Mouse (Mus musculus): ENCODE results near the gene Sp110.
"Not testable (repeated sequence)": the region's sequence is repeated elsewhere in the genome, so short reads cannot be mapped to it uniquely, and the experiment has no call there.

DNA sequence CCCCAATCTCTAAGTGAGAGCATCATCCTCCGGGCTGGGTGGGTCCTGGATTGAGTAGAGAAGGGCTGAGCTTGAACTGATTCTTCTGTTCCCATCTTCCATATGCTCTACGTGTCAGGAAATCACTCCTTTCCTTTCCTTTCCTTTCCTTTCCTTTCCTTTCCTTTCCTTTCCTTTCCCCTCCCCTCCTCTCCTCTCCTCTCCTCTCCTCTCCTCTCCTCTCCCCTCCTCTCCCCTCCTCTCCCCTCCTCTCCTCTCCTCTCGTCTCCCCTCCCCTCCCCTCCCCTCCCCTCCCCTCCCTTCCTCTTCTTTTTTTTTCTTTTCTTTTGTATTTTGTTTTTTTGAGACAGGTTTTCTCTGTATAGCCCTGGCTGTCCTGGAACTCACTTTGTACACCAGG, 23.2 kb downstream of the Sp110 start, which contains the start of gene G530012D18Rik:
- not testable (repeated sequence) for TF ChIP-seq POLR2A (IDR thresholded peaks at IDR 0.05; ENCODE audit: borderline replicate concordance, extremely low read depth, insufficient read depth, insufficient read length, poor library complexity, severe bottlenecking); CTCF (IDR thresholded peaks at IDR 0.05; ENCODE audit: borderline replicate concordance, extremely low read depth, insufficient read depth, insufficient read length)
